28 mouse cellular contexts compared by ENCODE assay signal in the genomic region with DNA sequence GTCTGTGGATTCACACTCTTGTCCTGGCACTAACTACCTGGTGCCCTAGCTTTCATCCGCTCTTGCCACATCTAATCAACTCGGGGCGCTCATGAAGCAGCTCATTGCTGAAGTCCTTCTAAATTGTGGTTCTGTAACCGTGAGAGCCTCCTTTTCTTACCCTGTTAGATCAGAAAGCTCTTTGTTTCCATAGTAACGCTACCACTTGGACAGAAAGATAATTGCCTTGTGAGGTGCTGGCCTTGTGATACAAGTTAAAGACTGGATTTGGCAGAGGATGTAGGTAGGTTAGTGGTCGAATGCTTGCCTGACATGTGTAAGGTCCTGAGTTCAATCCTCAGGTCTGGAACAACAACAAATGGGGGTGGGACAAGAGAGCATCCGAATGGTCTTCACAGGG.
A peak's percentile ranks its signal among the peaks of the same experiment; 100 is the strongest.
DNase-seq lines count a peak whose midpoint lies in the region; ATAC-seq and TF ChIP-seq lines count a peak whose summit lies in the region.
"Had no signal": no experiment of that assay in that cellular context is flagged by ENCODE, and none has a peak within 500 bp of the region (broad histone marks: within the 10 kb centered on the region; RNA-seq: fewer than 3 reads in every experiment).

No protein-coding gene starts in this region.

- DNase-seq in heart, adult 11 months, result peak; percentile 34
- no peak for DNase-seq in heart, postnatal 25 days (ENCODE audit: low spot score)
- DNase-seq in midbrain, embryonic 14.5 days, result peak; percentile 30
- DNase-seq in midbrain, embryonic 11.5 days (ENCODE audit: low spot score, missing footprints), result no peak
- DNase-seq in brain, adult 2 months (ENCODE audit: low read depth, low spot score), result peak; percentile 52
- DNase-seq in gastrocnemius, postnatal 36 days, result no peak
- DNase-seq: adrenal gland, postnatal 10 days; adrenal gland, postnatal 36 days; cerebellum, adult 11-12 months; cerebellum, adult 8-10 months; cerebellum, postnatal 10 days; cerebellum, postnatal 36 days; embryo, embryonic 11 days; gastrocnemius, postnatal 10 days; heart, adult 18-20 months; heart, postnatal 10 days; heart, postnatal 4 days; kidney, adult 11 months had no signal

- no peaks in the 10 kb centered on the region for H3K9me3 ChIP-seq in midbrain, embryonic 14.5 days (ENCODE audit: control insufficient read depth, low read length)
- no peaks in the 10 kb centered on the region for H3K9me3 ChIP-seq in midbrain, embryonic 11.5 days (ENCODE audit: control insufficient read depth, low read length)
- H3K9me3 ChIP-seq: embryonic facial prominence, embryonic 10.5 days; embryonic facial prominence, embryonic 13.5 days; forebrain, embryonic 12.5 days; heart, embryonic 12.5 days; heart, embryonic 15.5 days; hindbrain, embryonic 12.5 days; hindbrain, embryonic 15.5 days; intestine, embryonic 15.5 days had no signal

- intact Hi-C loops in heart, postnatal 25 days (cut with DNase I), result no loop called here
- intact Hi-C loops in gastrocnemius, postnatal 36 days (cut with DNase I), result no loop called here

- ATAC-seq in midbrain, embryonic 14.5 days (ENCODE audit: low FRiP score, low TSS enrichment), result no peak
- ATAC-seq in midbrain, embryonic 11.5 days (ENCODE audit: low FRiP score), result no peak
- ATAC-seq: intestine, embryonic 15.5 days had no signal

- 78% methylated on average over 7 of the region's 7 CpGs for WGBS in midbrain, embryonic 14.5 days
- 85% methylated on average over 7 of the region's 7 CpGs for WGBS in midbrain, embryonic 11.5 days
- 42% methylated on average over 7 of the region's 7 CpGs for WGBS in olfactory bulb, adult 2 months

- H3K9ac ChIP-seq in midbrain, embryonic 14.5 days (replicated peaks; ENCODE audit: low read length), result no peak overlapping the region
- no peak overlapping the region for H3K9ac ChIP-seq in midbrain, embryonic 11.5 days (ENCODE audit: low read length)
- H3K9ac ChIP-seq: embryonic facial prominence, embryonic 13.5 days; forebrain, embryonic 12.5 days; heart, embryonic 12.5 days; heart, embryonic 15.5 days; hindbrain, embryonic 12.5 days; hindbrain, embryonic 15.5 days; intestine, embryonic 15.5 days had no signal

- no peaks in the 10 kb centered on the region for H3K36me3 ChIP-seq in midbrain, embryonic 14.5 days (ENCODE audit: control insufficient read depth, insufficient read depth, low read length)
- H3K36me3 ChIP-seq in midbrain, embryonic 11.5 days (ENCODE audit: control insufficient read depth, insufficient read depth, low read length), result no peaks in the 10 kb centered on the region
- H3K36me3 ChIP-seq: embryonic facial prominence, embryonic 10.5 days; embryonic facial prominence, embryonic 13.5 days; forebrain, embryonic 12.5 days; heart, embryonic 12.5 days; heart, embryonic 15.5 days; hindbrain, embryonic 12.5 days; hindbrain, embryonic 15.5 days; intestine, embryonic 15.5 days had no signal

- H3K4me2 ChIP-seq in midbrain, embryonic 14.5 days (ENCODE audit: low read length), result no peak overlapping the region
- H3K4me2 ChIP-seq in midbrain, embryonic 11.5 days, result no peak overlapping the region
- H3K4me2 ChIP-seq: embryonic facial prominence, embryonic 13.5 days; forebrain, embryonic 12.5 days; heart, embryonic 12.5 days; heart, embryonic 15.5 days; hindbrain, embryonic 12.5 days; hindbrain, embryonic 15.5 days; intestine, embryonic 15.5 days had no signal

- no peak overlapping the region for H3K27ac ChIP-seq in midbrain, embryonic 14.5 days (replicated peaks; ENCODE audit: low read depth, low read length)
- no peak overlapping the region for H3K27ac ChIP-seq in midbrain, embryonic 11.5 days (ENCODE audit: low read depth, low read length)
- H3K27ac ChIP-seq in olfactory bulb, adult 2 months (ENCODE audit: insufficient read depth, low read depth, low read length), result peak overlapping the region; percentile 55
- H3K27ac ChIP-seq: embryonic facial prominence, embryonic 10.5 days; embryonic facial prominence, embryonic 13.5 days; forebrain, embryonic 12.5 days; heart, embryonic 15.5 days; hindbrain, embryonic 12.5 days; hindbrain, embryonic 15.5 days; intestine, embryonic 15.5 days had no signal

- no peak overlapping the region for H3K4me3 ChIP-seq in midbrain, embryonic 14.5 days (replicated peaks; ENCODE audit: low read depth, low read length)
- no peak overlapping the region for H3K4me3 ChIP-seq in midbrain, embryonic 11.5 days (ENCODE audit: low read depth, low read length)
- no peak overlapping the region for H3K4me3 ChIP-seq in olfactory bulb, adult 2 months (ENCODE audit: insufficient read depth, low read depth, low read length)
- H3K4me3 ChIP-seq: embryonic facial prominence, embryonic 10.5 days; embryonic facial prominence, embryonic 13.5 days; erythroblast, embryonic 14.5 days; forebrain, embryonic 12.5 days; heart, embryonic 12.5 days; heart, embryonic 15.5 days; hindbrain, embryonic 12.5 days; hindbrain, embryonic 15.5 days; intestine, embryonic 15.5 days had no signal

- peaks cover 13% of the 10 kb centered on the region for H3K4me1 ChIP-seq in midbrain, embryonic 14.5 days (ENCODE audit: control insufficient read depth, insufficient read depth, low read length)
- peaks cover 19% of the 10 kb centered on the region for H3K4me1 ChIP-seq in midbrain, embryonic 11.5 days (ENCODE audit: control insufficient read depth, insufficient read depth, low read length)
- peaks cover 8% of the 10 kb centered on the region for H3K4me1 ChIP-seq in olfactory bulb, adult 2 months (ENCODE audit: control insufficient read depth, insufficient read depth, low read length)
- H3K4me1 ChIP-seq: intestine, embryonic 15.5 days had no signal

- no peaks in the 10 kb centered on the region for H3K27me3 ChIP-seq in midbrain, embryonic 14.5 days (ENCODE audit: control insufficient read depth, insufficient read depth, low read length)
- H3K27me3 ChIP-seq in midbrain, embryonic 11.5 days (ENCODE audit: control insufficient read depth, insufficient read depth, low read length), result no peaks in the 10 kb centered on the region
- H3K27me3 ChIP-seq: embryonic facial prominence, embryonic 13.5 days; forebrain, embryonic 12.5 days; heart, embryonic 12.5 days; heart, embryonic 15.5 days; hindbrain, embryonic 12.5 days; hindbrain, embryonic 15.5 days; intestine, embryonic 15.5 days had no signal

- TF ChIP-seq CTCF in olfactory bulb, adult 2 months (IDR thresholded peaks at IDR 0.05; ENCODE audit: insufficient read depth, low read depth, low read length), result no peak

- TF ChIP-seq POLR2A in olfactory bulb, adult 2 months (IDR thresholded peaks at IDR 0.05; ENCODE audit: insufficient read depth, low read depth, low read length), result no peak

Comparison
In these comparisons a context has a peak if more than half of its experiments do, and no peak if none do; other contexts are left out.
1. DNase-seq: peak in heart, adult 11 months (single experiment), midbrain, embryonic 14.5 days (single experiment) and brain, adult 2 months (single experiment); none in heart, postnatal 25 days (single experiment), midbrain, embryonic 11.5 days (single experiment) and gastrocnemius, postnatal 36 days (0 of 2).